Mouse (Mus musculus) embryonic facial prominence, embryonic 15.5 days (tissue): ENCODE data around the gene Selenow. TPM values are rescaled to one million over a fixed set of nuclear protein-coding genes. Genes with fewer than 3 reads are reported as not detected.

Source experiments
- ATAC-seq: fragments of 200-750 bp; cut with Nextera tagmentation; 2 replicates; pipeline ENCODE4 v1.8.0; 2017; ENCODE audit warnings: low read depth, moderate TSS enrichment; ENCODE audit not compliant: insufficient number of reproducible peaks, low FRiP score, low TSS enrichment
- H3K27ac ChIP-seq: fragments of 300-500 bp; sonication (generic); replicated peaks from 2 replicates; pipeline ENCODE4 v1.5.1; 2015; ENCODE audit warnings: mild to moderate bottlenecking, inconsistent platforms
- H3K27me3 ChIP-seq: fragments of 300-500 bp; sonication (generic); 2 replicates; pipeline ENCODE4 v1.6.1; 2015; ENCODE audit warnings: inconsistent platforms
- H3K36me3 ChIP-seq: fragments of 300-500 bp; sonication (generic); 2 replicates; pipeline ENCODE4 v1.6.1; 2015; ENCODE audit warnings: mild to moderate bottlenecking, inconsistent platforms
- H3K4me1 ChIP-seq: fragments of 300-500 bp; sonication (generic); 2 replicates; pipeline ENCODE4 v1.6.1; 2015; ENCODE audit warnings: inconsistent platforms
- H3K4me2 ChIP-seq: fragments of 300-500 bp; sonication (generic); replicated peaks from 2 replicates; pipeline ENCODE4 v1.6.1; 2015; ENCODE audit warnings: mild to moderate bottlenecking, inconsistent platforms
- H3K4me3 ChIP-seq: fragments of 300-500 bp; sonication (generic); replicated peaks from 2 replicates; pipeline ENCODE4 v1.5.1; 2015; ENCODE audit warnings: mild to moderate bottlenecking, inconsistent platforms
- H3K9ac ChIP-seq: fragments of 300-500 bp; sonication (generic); 2 replicates; pipeline ENCODE4 v1.6.1; 2015; ENCODE audit warnings: inconsistent platforms
- H3K9me3 ChIP-seq: fragments of 300-500 bp; sonication (generic); replicated peaks from 2 replicates; pipeline ENCODE4 v1.6.1; 2016; ENCODE audit warnings: inconsistent platforms
- WGBS: fragments of 180-500 bp; shearing (Covaris S2); methylation state at CpG from one replicate; pipeline ENCODE4 v1.1.7; 2015; 5-methylcytosine and 5-hydroxymethylcytosine counted together
- polyA plus RNA-seq: library from polyadenylated mRNA; unstranded; fragments of >200 nt; fragmentation: Nextera tagmentation; extraction: Ambion mirVana; gene quantifications from 2 replicates; pipeline ENCODE4 v1.2.1, GENCODE M21; 2015

Gene Selenow
- polyA plus RNA-seq, 1 experiment from 2014 or later: 931 TPM

GRCm38 (mm10) chr7:15945721-15946536, 23.7 kb upstream of the Selenow start, which contains the start of gene Nop53:
Gene Nop53 (minus strand): TSS chr7:15946074.
- Histone ChIP-seq H3K9ac (peak within 1 kb of the TSS; percentile 63), H3K9me3 (no peaks in the 10 kb centered on the region), H3K4me3 (peak within 1 kb of the TSS; percentile 64), H3K27me3 (no peaks in the 10 kb centered on the region), H3K27ac (peak within 1 kb of the TSS; percentile 96), H3K36me3 (peaks cover 53% of the 10 kb centered on the region), H3K4me1 (peaks cover 44% of the 10 kb centered on the region), H3K4me2 (peak within 1 kb of the TSS; percentile 80)
- peak; percentile 86 for ATAC-seq
- WGBS: 1% methylated on average over 59 of the region's 59 CpGs

GRCm38 (mm10) chr7:15945211-15945610, 23.0 kb upstream of the Selenow start:
- Histone ChIP-seq H3K9me3 (no peaks in the 10 kb centered on the region), H3K4me1 (peaks cover 44% of the 10 kb centered on the region), H3K27me3 (no peaks in the 10 kb centered on the region), H3K4me3 (peak overlapping the region; percentile 64), H3K9ac (peak overlapping the region; percentile 63), H3K27ac (peak overlapping the region; percentile 96), H3K4me2 (peak overlapping the region; percentile 80), H3K36me3 (peaks cover 53% of the 10 kb centered on the region)
- 9% methylated on average over 8 of the region's 8 CpGs for WGBS
- no peak for ATAC-seq

GRCm38 (mm10) chr7:15944311-15944710, 22.1 kb upstream of the Selenow start:
- H3K4me2 ChIP-seq: peak overlapping the region; percentile 80
- peaks cover 40% of the 10 kb centered on the region for H3K4me1 ChIP-seq
- peak overlapping the region; percentile 96 for H3K27ac ChIP-seq
- no peaks in the 10 kb centered on the region for H3K9me3 ChIP-seq
- peak overlapping the region; percentile 7; the same call in 1 of the 2 replicates for H3K4me3 ChIP-seq
- no peak for ATAC-seq
- H3K9ac ChIP-seq: no peak overlapping the region
- WGBS: 79% methylated on average over 1 of the region's 1 CpGs
- H3K36me3 ChIP-seq: peaks cover 53% of the 10 kb centered on the region
- no peaks in the 10 kb centered on the region for H3K27me3 ChIP-seq

- peaks cover 77% of the 10 kb centered on the region for H3K36me3 ChIP-seq
- H3K27ac ChIP-seq: no peak overlapping the region
- no peak overlapping the region for H3K4me3 ChIP-seq
- no peak overlapping the region for H3K9ac ChIP-seq
- peaks cover 9% of the 10 kb centered on the region; the same call in 1 of the 2 replicates for H3K4me1 ChIP-seq
- H3K9me3 ChIP-seq: no peaks in the 10 kb centered on the region
- H3K27me3 ChIP-seq: no peaks in the 10 kb centered on the region
- no peak for ATAC-seq
- WGBS: 97% methylated on average over 3 of the region's 3 CpGs
- H3K4me2 ChIP-seq: no peak overlapping the region
These were observed 16.4 kb upstream of the Selenow start for GRCm38 (mm10) chr7:15938621-15939020.

- no peak overlapping the region for H3K27ac ChIP-seq
- no peaks in the 10 kb centered on the region for H3K9me3 ChIP-seq
- WGBS: 87% methylated on average over 5 of the region's 5 CpGs
- H3K4me1 ChIP-seq: no peaks in the 10 kb centered on the region
- H3K36me3 ChIP-seq: peaks cover 66% of the 10 kb centered on the region
- H3K4me3 ChIP-seq: no peak overlapping the region
- no peak for ATAC-seq
- no peak overlapping the region for H3K4me2 ChIP-seq
- H3K9ac ChIP-seq: no peak overlapping the region
- H3K27me3 ChIP-seq: no peaks in the 10 kb centered on the region
These were observed 15.3 kb upstream of the Selenow start for GRCm38 (mm10) chr7:15937491-15937890.

- H3K4me1 ChIP-seq: no peaks in the 10 kb centered on the region
- no peaks in the 10 kb centered on the region for H3K9me3 ChIP-seq
- ATAC-seq: 0 out of 2 replicates have a peak, but pooled peaks have one; percentile 37
- 40% methylated on average over 16 of the region's 16 CpGs for WGBS
- no peak overlapping the region for H3K9ac ChIP-seq
- H3K4me3 ChIP-seq: no peak overlapping the region
- peak overlapping the region; percentile 12; the same call in 1 of the 2 replicates for H3K27ac ChIP-seq
- peaks cover 28% of the 10 kb centered on the region for H3K36me3 ChIP-seq
- no peaks in the 10 kb centered on the region for H3K27me3 ChIP-seq
- H3K4me2 ChIP-seq: no peak overlapping the region
These were observed 11.5 kb upstream of the Selenow start for GRCm38 (mm10) chr7:15933437-15934359.

- Histone ChIP-seq H3K27ac (no peak overlapping the region), H3K36me3 (peaks cover 8% of the 10 kb centered on the region), H3K27me3 (no peaks in the 10 kb centered on the region), H3K4me1 (no peaks in the 10 kb centered on the region), H3K9me3 (no peaks in the 10 kb centered on the region), H3K4me3 (no peak overlapping the region), H3K4me2 (no peak overlapping the region), H3K9ac (no peak overlapping the region)
- 87% methylated on average over 3 of the region's 3 CpGs for WGBS
- no peak for ATAC-seq
These were observed 9.4 kb upstream of the Selenow start for GRCm38 (mm10) chr7:15931635-15932034.

GRCm38 (mm10) chr7:15930543-15930942, 8.3 kb upstream of the Selenow start:
- Histone ChIP-seq H3K36me3 (no peaks in the 10 kb centered on the region), H3K4me2 (no peak overlapping the region), H3K27me3 (no peaks in the 10 kb centered on the region), H3K9ac (no peak overlapping the region), H3K9me3 (no peaks in the 10 kb centered on the region), H3K4me1 (no peaks in the 10 kb centered on the region), H3K4me3 (no peak overlapping the region), H3K27ac (no peak overlapping the region)
- no peak for ATAC-seq
- WGBS: 59% methylated on average over 2 of the region's 2 CpGs

- no peaks in the 10 kb centered on the region for H3K4me1 ChIP-seq
- H3K36me3 ChIP-seq: no peaks in the 10 kb centered on the region
- no peak overlapping the region for H3K27ac ChIP-seq
- H3K27me3 ChIP-seq: no peaks in the 10 kb centered on the region
- no peak; the same call in 1 of the 2 replicates for ATAC-seq
- no peak overlapping the region for H3K9ac ChIP-seq
- 35% methylated on average over 4 of the region's 4 CpGs for WGBS
- H3K4me3 ChIP-seq: no peak overlapping the region
- no peaks in the 10 kb centered on the region for H3K9me3 ChIP-seq
- H3K4me2 ChIP-seq: no peak overlapping the region
These were observed 7.7 kb upstream of the Selenow start for GRCm38 (mm10) chr7:15929910-15930309.

- ATAC-seq: peak; percentile 51
- Histone ChIP-seq H3K27me3 (no peaks in the 10 kb centered on the region), H3K9ac (peak overlapping the region; percentile 86), H3K4me1 (peaks cover 20% of the 10 kb centered on the region), H3K36me3 (peaks cover 31% of the 10 kb centered on the region), H3K4me3 (peak overlapping the region; percentile 80), H3K4me2 (peak overlapping the region; percentile 81), H3K9me3 (no peaks in the 10 kb centered on the region), H3K27ac (peak overlapping the region; percentile 94)
- WGBS: under 1% methylated on average over 10 of the region's 10 CpGs
These were observed 406 bp downstream of the Selenow start for GRCm38 (mm10) chr7:15921796-15922195.

GRCm38 (mm10) chr7:15920645-15921190, 1.5 kb downstream of the Selenow start:
- Histone ChIP-seq H3K27ac (no peak overlapping the region), H3K4me3 (peak overlapping the region; percentile 80), H3K36me3 (peaks cover 35% of the 10 kb centered on the region), H3K27me3 (no peaks in the 10 kb centered on the region), H3K4me1 (peaks cover 20% of the 10 kb centered on the region), H3K9ac (peak overlapping the region; percentile 86), H3K4me2 (peak overlapping the region; percentile 81), H3K9me3 (no peaks in the 10 kb centered on the region)
- no peak for ATAC-seq
- WGBS: 83% methylated on average over 6 of the region's 6 CpGs
